Mouse (Mus musculus) lung, adult 2 months (tissue): ENCODE data around the gene Dync2li1. TPM values are rescaled to one million over a fixed set of nuclear protein-coding genes. Genes with fewer than 3 reads are reported as not detected.

Experiments used
- DNase-seq: peaks from one replicate; pipeline ENCODE4 v3.0.0; 2022
- H3K4me1 ChIP-seq: fragments of 200-500 bp; 2 replicates; pipeline ENCODE4 v1.6.1; 2011; ENCODE audit warnings: low read length; ENCODE audit not compliant: control insufficient read depth, insufficient read depth
- H3K4me3 ChIP-seq: fragments of 200-500 bp; replicated peaks from 2 replicates; pipeline ENCODE3; 2011; ENCODE audit warnings: low read depth, mild to moderate bottlenecking, control low read depth, low read length; ENCODE audit errors: extremely low read depth
- CTCF ChIP-seq: fragments of 200-500 bp; IDR thresholded peaks from 2 replicates; pipeline ENCODE4 v1.5.1; 2011; ENCODE audit warnings: mild to moderate bottlenecking, low read length, control low read depth; ENCODE audit not compliant: insufficient read depth
- POLR2A ChIP-seq: fragments of 200-500 bp; IDR thresholded peaks from 2 replicates; pipeline ENCODE4 v1.6.1; 2011; ENCODE audit warnings: low read depth, mild to moderate bottlenecking, control low read depth, low read length, borderline replicate concordance; ENCODE audit errors: extremely low read depth
- WGBS: fragments of 180-500 bp; shearing (Covaris S2); methylation state at CpG from one replicate; pipeline ENCODE4 v1.1.7; 2018; 5-methylcytosine and 5-hydroxymethylcytosine counted together
- polyA plus RNA-seq: library from polyadenylated mRNA; depleted of rRNA; stranded (reverse); fragments of >200 nt; gene quantifications from 2 replicates; pipeline ENCODE4 v1.2.3, GENCODE M21; 2012

Dync2li1 gene
- polyA plus RNA-seq, 1 experiment, result 11.4 TPM

- 54% methylated on average over 5 of the region's 5 CpGs for WGBS
- TF ChIP-seq CTCF (no peak), POLR2A (no peak)
- H3K4me3 ChIP-seq, result no peak overlapping the region
- peaks cover 16% of the 10 kb centered on the region for H3K4me1 ChIP-seq
- no peak for DNase-seq
Observed at GRCm38 (mm10) chr17:84607617-84608016, 18.7 kb upstream of the Dync2li1 start.

GRCm38 (mm10) chr17:84608606-84609005 is 17.7 kb upstream of the Dync2li1 start:
- Histone ChIP-seq H3K4me1 (peaks cover 6% of the 10 kb centered on the region), H3K4me3 (no peak overlapping the region)
- WGBS, result 81% methylated on average over 4 of the region's 4 CpGs
- TF ChIP-seq CTCF (no peak), POLR2A (no peak)
- no peak for DNase-seq

GRCm38 (mm10) chr17:84611500-84611899 is 14.8 kb upstream of the Dync2li1 start:
- Histone ChIP-seq H3K4me3 (no peak overlapping the region), H3K4me1 (peaks cover 2% of the 10 kb centered on the region; the same call in 1 of the 2 replicates)
- WGBS, result 54% methylated on average over 9 of the region's 9 CpGs
- DNase-seq, result no peak
- no peak for TF ChIP-seq CTCF
- no peak for TF ChIP-seq POLR2A

GRCm38 (mm10) chr17:84611971-84612370 is 14.3 kb upstream of the Dync2li1 start:
- Histone ChIP-seq H3K4me3 (no peak overlapping the region), H3K4me1 (peaks cover 2% of the 10 kb centered on the region; the same call in 1 of the 2 replicates)
- WGBS, result 49% methylated on average over 7 of the region's 7 CpGs
- TF ChIP-seq POLR2A, result no peak
- DNase-seq, result no peak

GRCm38 (mm10) chr17:84615811-84616210 is 10.5 kb upstream of the Dync2li1 start:
- no peak for DNase-seq
- H3K4me3 ChIP-seq, result no peak overlapping the region
- TF ChIP-seq CTCF (no peak), POLR2A (no peak)
- H3K4me1 ChIP-seq, result peaks cover 2% of the 10 kb centered on the region; the same call in 1 of the 2 replicates
- WGBS, result 79% methylated on average over 11 of the region's 11 CpGs

DNA sequence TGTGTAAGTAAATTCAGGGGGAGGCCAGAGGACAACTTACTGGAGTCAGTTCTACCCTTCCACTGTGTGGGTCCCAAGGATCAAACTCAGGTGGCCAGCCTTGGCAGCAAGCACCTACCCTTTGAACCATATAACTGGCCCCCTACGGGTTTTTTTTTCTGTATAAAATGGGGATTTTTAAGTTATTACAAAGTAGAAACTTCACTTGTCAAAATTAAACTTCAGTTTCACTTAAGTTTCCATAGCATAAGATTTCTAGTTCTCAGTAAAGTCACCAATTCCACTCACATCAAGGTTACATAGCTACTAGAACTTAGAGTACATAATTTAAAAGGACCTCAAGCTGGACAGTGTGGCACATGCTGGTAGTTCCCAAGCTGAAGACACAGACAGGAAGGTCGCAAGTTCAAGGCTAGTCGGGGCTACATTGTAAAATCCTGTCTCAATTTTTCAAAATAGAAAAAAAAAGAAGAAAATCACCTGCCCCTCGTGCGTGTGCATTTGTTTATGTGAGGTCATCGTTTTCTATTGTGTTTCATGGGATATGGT is 9.7 kb upstream of the Dync2li1 start:
- no peak for DNase-seq
- TF ChIP-seq CTCF, result no peak
- no peak for TF ChIP-seq POLR2A
- 57% methylated on average over 6 of the region's 6 CpGs for WGBS
- no peak overlapping the region for H3K4me3 ChIP-seq
- peaks cover 2% of the 10 kb centered on the region; the same call in 1 of the 2 replicates for H3K4me1 ChIP-seq

GRCm38 (mm10) chr17:84617953-84618352 is 8.3 kb upstream of the Dync2li1 start:
- WGBS, result 83% methylated on average over 6 of the region's 6 CpGs
- TF ChIP-seq CTCF (no peak), POLR2A (no peak)
- no peak for DNase-seq

DNA sequence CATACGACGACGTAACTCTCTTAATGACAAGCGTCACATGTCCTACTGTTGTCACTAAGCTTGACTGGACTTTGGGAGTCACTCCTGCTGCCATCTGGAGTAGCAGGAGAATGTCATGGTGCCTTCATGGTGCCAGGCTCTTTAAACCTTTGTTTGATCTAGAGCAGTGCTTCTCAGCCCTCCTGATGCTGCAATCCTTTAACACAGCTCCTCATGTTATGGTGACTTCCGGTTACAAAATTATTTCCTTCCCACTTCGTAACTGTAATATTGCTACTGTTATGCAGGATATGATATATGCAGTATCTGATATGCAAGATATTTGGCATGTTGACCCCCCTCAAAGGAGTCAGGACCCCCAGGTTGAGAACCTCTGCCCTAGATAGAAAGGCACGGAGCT is 7.2 kb upstream of the Dync2li1 start:
- DNase-seq, result no peak
- 72% methylated on average over 7 of the region's 7 CpGs for WGBS
- Histone ChIP-seq H3K4me1 (no peaks in the 10 kb centered on the region), H3K4me3 (no peak overlapping the region)
- no peak for TF ChIP-seq POLR2A
- TF ChIP-seq CTCF, result no peak

More at GRCm38 (mm10) chr17:84617953-84618352, 8.3 kb upstream of the Dync2li1 start:
- Histone ChIP-seq H3K4me1 (no peaks in the 10 kb centered on the region), H3K4me3 (no peak overlapping the region)

DNA sequence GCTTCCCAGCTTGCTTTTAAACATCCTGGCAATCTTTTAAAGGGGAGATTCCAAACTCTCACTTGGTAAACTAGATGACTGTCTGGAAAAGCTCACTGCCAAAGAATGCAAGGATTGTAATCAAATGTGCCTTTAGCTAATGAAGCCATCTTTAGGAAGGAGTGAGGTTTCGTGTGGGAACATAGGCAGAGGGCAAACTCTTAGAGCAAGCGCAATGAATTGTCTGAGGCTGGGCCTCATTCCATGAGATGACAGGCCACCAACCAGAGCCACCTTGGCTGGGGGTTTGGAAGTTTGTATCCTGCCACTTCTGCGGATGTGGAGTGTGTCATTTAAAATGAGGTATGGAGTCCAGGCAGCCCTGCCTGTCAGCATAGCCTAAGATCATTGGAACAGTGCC is 6.2 kb upstream of the Dync2li1 start:
- TF ChIP-seq POLR2A, result no peak
- TF ChIP-seq CTCF, result no peak
- WGBS, result 62% methylated on average over 3 of the region's 3 CpGs
- no peak for DNase-seq
- no peak overlapping the region for H3K4me3 ChIP-seq
- no peaks in the 10 kb centered on the region for H3K4me1 ChIP-seq

DNA sequence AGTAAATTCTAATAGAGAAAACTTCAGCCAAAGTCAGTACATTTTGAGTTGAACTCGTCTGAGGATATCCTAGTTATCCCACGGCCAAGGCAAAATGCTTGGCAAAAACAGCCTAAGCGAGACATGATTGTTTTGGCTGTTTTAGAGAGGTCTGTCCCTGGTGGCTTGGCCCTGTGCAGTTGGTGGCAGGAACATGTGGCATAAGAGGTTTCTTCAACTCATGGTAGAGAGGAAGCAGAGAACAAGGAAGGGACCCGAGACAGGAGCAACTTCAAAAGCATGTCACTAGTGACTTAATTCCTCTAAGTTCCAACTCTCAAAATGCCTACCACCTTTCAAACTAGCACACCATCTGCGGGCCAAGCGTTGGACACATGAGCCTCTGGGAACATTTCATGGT is 5.7 kb upstream of the Dync2li1 start:
- Histone ChIP-seq H3K4me1 (no peaks in the 10 kb centered on the region), H3K4me3 (no peak overlapping the region)
- TF ChIP-seq CTCF, result no peak
- no peak for TF ChIP-seq POLR2A
- DNase-seq, result no peak
- 65% methylated on average over 6 of the region's 6 CpGs for WGBS

DNA sequence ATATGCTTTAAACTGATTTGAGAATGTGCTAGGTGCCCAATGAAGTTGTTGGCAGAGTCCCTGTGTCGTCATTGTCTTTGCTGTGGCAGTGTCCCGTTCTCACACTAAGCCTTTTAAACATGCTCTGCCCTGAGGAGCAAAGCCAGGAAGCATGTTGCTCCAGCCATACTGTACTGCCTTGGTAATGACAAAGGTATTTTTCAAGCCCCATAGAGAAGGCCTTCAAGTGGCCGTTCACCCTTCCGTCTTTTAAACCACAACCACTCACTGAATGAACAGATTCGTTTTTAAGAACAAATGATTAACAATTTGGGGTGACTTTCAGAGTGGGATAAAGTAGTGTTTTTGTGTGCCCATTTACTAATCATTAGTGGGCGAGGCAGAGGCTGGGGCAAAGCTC is 5.1 kb upstream of the Dync2li1 start:
- 56% methylated on average over 6 of the region's 6 CpGs for WGBS
- TF ChIP-seq POLR2A (no peak), CTCF (no peak)
- Histone ChIP-seq H3K4me1 (no peaks in the 10 kb centered on the region; the same call in 1 of the 2 replicates), H3K4me3 (no peak overlapping the region)
- DNase-seq, result no peak
